Mouse (Mus musculus): ENCODE results near the gene Phrf1. TPM values are rescaled to one million over a fixed set of nuclear protein-coding genes. Genes with fewer than 3 reads are reported as not detected.

Gene Phrf1
- polyA plus RNA-seq, 1 experiment from 2014 or later, result 32.6 TPM

DNA sequence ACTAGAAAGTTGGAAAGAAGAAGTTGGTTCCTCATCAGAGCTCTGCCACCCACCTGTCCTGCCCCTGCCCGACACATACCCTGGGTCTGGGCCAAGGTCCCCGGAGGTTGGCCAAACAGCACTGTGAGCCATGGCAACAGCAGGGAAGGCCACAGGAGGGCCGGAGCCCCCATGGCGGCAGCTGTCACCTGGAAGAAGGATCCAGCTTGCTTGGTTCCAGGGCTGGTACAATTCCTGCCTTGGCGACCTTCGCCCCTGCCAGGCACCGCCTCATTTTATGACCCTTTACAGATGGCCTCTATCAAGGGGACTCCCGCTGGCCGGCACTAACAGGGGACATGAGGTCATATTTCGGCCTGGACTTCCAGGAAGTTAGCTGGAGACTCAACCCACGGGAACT is 48.0 kb downstream of the Phrf1 start, which contains the start of gene Cdhr5:
Gene Cdhr5 (minus strand): TSS at position 241 of the 400 bp plus-strand sequence.
- DNase-seq (no peak), ATAC-seq (ENCODE audit: low read depth) (no peak)
- no peak within 1 kb of the TSS for H3K4me2 ChIP-seq

GRCm38 (mm10) chr7:141277701-141278678 is 49.4 kb downstream of the Phrf1 start:
- Histone ChIP-seq H3K9me3 (replicated peaks) (no peaks in the 10 kb centered on the region), H3K4me3 (replicated peaks) (no peak overlapping the region), H3K4me1 (replicated peaks) (peaks cover 16% of the 10 kb centered on the region), H3K4me2 (peak overlapping the region; percentile 70; the same call in 1 of the 2 replicates), H3K27me3 (peaks cover 30% of the 10 kb centered on the region), H3K36me3 (no peaks in the 10 kb centered on the region), H3K27ac (no peak overlapping the region), H3K9ac (no peak overlapping the region)
- ATAC-seq (ENCODE audit: low read depth), result peak; percentile 2; the same call in 1 of the 2 replicates
- DNase-seq, result no peak
- WGBS (ENCODE audit: insufficient replicate concordance), result 61% methylated on average over 11 of the region's 11 CpGs

More for the DNA sequence above, 48.0 kb downstream of the Phrf1 start, which contains the start of gene Cdhr5:
- 61% methylated on average over 11 of the region's 11 CpGs for WGBS (ENCODE audit: insufficient replicate concordance)
- no peak within 1 kb of the TSS for H3K9ac ChIP-seq
- peaks cover 16% of the 10 kb centered on the region for H3K4me1 ChIP-seq (replicated peaks)
- H3K36me3 ChIP-seq, result no peaks in the 10 kb centered on the region
- no peaks in the 10 kb centered on the region for H3K9me3 ChIP-seq (replicated peaks)
- H3K27me3 ChIP-seq, result peaks cover 30% of the 10 kb centered on the region
- H3K4me3 ChIP-seq (replicated peaks), result no peak within 1 kb of the TSS
- H3K27ac ChIP-seq, result no peak within 1 kb of the TSS

GRCm38 (mm10) chr7:141278766-141279590 is 50.4 kb downstream of the Phrf1 start, which contains the start of gene Sct:
Gene Sct (minus strand): TSS chr7:141279133.
- Histone ChIP-seq H3K27ac (no peak within 1 kb of the TSS), H3K4me2 (peak within 1 kb of the TSS; percentile 70), H3K36me3 (no peaks in the 10 kb centered on the region), H3K4me3 (replicated peaks) (peak within 1 kb of the TSS; percentile 47), H3K9ac (no peak within 1 kb of the TSS), H3K4me1 (replicated peaks) (peaks cover 16% of the 10 kb centered on the region), H3K27me3 (peaks cover 35% of the 10 kb centered on the region), H3K9me3 (replicated peaks) (no peaks in the 10 kb centered on the region)
- 0 out of 2 replicates have a peak, but pooled peaks have one; percentile 18 for ATAC-seq (ENCODE audit: low read depth)
- 7% methylated on average over 46 of the region's 46 CpGs for WGBS (ENCODE audit: insufficient replicate concordance)
- no peak for DNase-seq

DNA sequence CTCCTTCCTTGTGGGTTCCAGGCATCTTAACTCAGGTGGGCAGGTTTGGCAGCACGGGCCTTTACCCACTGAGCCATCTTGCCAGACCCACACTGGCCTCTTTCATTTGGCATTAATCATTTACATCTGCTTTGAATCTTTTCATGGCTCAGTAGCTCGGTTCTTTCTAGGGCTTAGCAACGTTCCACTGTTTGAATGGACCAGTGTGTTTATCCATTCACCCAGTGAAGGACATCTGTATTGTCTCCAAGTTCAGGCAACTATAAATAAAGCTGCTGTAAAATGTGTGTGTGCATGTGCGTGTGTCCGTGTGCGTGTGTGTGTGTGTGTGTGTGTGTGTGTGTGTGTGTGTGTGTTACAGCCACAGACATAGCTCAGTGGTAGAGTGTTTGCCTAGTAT is 52.9 kb downstream of the Phrf1 start:
- no peak overlapping the region for H3K4me2 ChIP-seq
- H3K9ac ChIP-seq, result no peak overlapping the region
- peaks cover 35% of the 10 kb centered on the region for H3K27me3 ChIP-seq
- peaks cover 16% of the 10 kb centered on the region for H3K4me1 ChIP-seq (replicated peaks)
- no peaks in the 10 kb centered on the region for H3K36me3 ChIP-seq
- no peak overlapping the region for H3K27ac ChIP-seq
- H3K9me3 ChIP-seq (replicated peaks), result no peaks in the 10 kb centered on the region
- WGBS (ENCODE audit: insufficient replicate concordance), result 69% methylated on average over 6 of the region's 6 CpGs
- ATAC-seq (ENCODE audit: low read depth), result no peak
- DNase-seq, result no peak
- H3K4me3 ChIP-seq (replicated peaks), result no peak overlapping the region

GRCm38 (mm10) chr7:141282756-141283155 is 54.2 kb downstream of the Phrf1 start:
- peaks cover 30% of the 10 kb centered on the region for H3K27me3 ChIP-seq
- DNase-seq (no peak), ATAC-seq (ENCODE audit: low read depth) (no peak)
- no peak overlapping the region for H3K27ac ChIP-seq
- H3K4me3 ChIP-seq (replicated peaks), result no peak overlapping the region
- H3K9ac ChIP-seq, result no peak overlapping the region
- WGBS (ENCODE audit: insufficient replicate concordance), result 70% methylated on average over 4 of the region's 4 CpGs
- no peaks in the 10 kb centered on the region for H3K36me3 ChIP-seq
- no peaks in the 10 kb centered on the region for H3K9me3 ChIP-seq (replicated peaks)
- H3K4me1 ChIP-seq (replicated peaks), result peaks cover 16% of the 10 kb centered on the region
- H3K4me2 ChIP-seq, result no peak overlapping the region

DNA sequence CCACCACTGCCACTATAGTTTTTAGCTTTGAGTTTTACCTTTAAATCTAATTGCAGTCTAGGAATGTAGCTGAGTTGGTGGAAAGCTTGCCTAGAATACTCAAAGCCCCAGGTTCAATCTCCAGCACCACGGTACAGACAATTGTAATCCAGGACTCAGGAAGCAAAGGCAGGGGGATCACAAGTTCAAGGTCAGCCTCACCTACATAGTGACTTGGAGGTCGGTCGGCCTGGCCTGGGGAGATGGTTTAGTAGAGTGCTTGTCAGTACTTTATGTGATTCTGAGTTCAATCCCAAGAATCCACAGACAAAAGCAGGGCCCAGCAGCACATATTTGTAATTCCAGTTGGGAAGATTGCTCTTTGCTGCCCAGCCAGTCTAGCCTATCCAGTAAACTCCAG is 59.5 kb downstream of the Phrf1 start:
- WGBS (ENCODE audit: insufficient replicate concordance), result 63% methylated on average over 3 of the region's 3 CpGs
- DNase-seq (no peak), ATAC-seq (ENCODE audit: low read depth) (no peak)
- peaks cover 7% of the 10 kb centered on the region for H3K4me1 ChIP-seq (replicated peaks)
- no peak overlapping the region for H3K4me3 ChIP-seq (replicated peaks)
- no peak overlapping the region for H3K4me2 ChIP-seq
- H3K27ac ChIP-seq, result no peak overlapping the region
- peaks cover 48% of the 10 kb centered on the region for H3K27me3 ChIP-seq
- H3K36me3 ChIP-seq, result no peaks in the 10 kb centered on the region
- no peak overlapping the region for H3K9ac ChIP-seq
- H3K9me3 ChIP-seq (replicated peaks), result no peaks in the 10 kb centered on the region

DNA sequence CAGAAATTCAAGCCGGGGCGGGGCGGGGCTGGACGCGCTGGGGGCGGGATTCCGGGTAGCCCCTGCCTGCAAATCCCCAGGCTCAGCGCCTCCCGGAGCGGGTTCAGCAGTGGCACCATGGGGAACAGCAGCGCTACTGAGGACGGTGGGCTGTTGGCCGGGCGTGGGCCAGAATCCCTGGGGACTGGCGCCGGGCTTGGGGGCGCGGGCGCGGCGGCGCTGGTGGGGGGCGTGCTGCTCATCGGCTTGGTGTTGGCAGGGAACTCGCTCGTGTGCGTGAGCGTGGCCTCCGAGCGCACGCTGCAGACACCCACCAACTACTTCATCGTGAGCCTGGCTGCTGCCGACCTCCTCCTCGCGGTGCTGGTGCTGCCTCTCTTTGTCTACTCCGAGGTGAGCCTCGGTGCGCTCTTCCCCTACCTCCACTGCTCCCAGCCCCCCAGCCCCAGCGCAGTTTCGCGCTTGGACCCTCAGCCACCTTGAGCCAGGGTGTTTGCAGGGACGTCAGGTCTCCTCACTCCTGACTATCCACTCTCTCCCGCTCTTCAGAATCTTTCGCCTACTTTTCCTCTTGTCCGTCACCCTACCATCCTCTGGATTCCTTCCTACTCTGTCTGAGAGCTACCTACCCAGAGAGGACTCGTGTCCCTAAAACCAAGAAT is 63.5 kb downstream of the Phrf1 start, which contains the start of gene Drd4:
Gene Drd4 (plus strand): TSS at position 86 of the 662 bp plus-strand sequence.
- peaks cover 3% of the 10 kb centered on the region for H3K36me3 ChIP-seq
- H3K27me3 ChIP-seq, result peaks cover 78% of the 10 kb centered on the region
- H3K4me1 ChIP-seq (replicated peaks), result peaks cover 16% of the 10 kb centered on the region
- 0 out of 2 replicates have a peak, but pooled peaks have one; percentile 26 for ATAC-seq (ENCODE audit: low read depth)
- DNase-seq, result no peak
- H3K27ac ChIP-seq, result no peak within 1 kb of the TSS
- H3K4me3 ChIP-seq (replicated peaks), result peak within 1 kb of the TSS; percentile 45
- 3% methylated on average over 46 of the region's 46 CpGs for WGBS (ENCODE audit: insufficient replicate concordance)
- H3K9me3 ChIP-seq (replicated peaks), result no peaks in the 10 kb centered on the region
- peak within 1 kb of the TSS; percentile 60 for H3K4me2 ChIP-seq
- no peak within 1 kb of the TSS for H3K9ac ChIP-seq

DNA sequence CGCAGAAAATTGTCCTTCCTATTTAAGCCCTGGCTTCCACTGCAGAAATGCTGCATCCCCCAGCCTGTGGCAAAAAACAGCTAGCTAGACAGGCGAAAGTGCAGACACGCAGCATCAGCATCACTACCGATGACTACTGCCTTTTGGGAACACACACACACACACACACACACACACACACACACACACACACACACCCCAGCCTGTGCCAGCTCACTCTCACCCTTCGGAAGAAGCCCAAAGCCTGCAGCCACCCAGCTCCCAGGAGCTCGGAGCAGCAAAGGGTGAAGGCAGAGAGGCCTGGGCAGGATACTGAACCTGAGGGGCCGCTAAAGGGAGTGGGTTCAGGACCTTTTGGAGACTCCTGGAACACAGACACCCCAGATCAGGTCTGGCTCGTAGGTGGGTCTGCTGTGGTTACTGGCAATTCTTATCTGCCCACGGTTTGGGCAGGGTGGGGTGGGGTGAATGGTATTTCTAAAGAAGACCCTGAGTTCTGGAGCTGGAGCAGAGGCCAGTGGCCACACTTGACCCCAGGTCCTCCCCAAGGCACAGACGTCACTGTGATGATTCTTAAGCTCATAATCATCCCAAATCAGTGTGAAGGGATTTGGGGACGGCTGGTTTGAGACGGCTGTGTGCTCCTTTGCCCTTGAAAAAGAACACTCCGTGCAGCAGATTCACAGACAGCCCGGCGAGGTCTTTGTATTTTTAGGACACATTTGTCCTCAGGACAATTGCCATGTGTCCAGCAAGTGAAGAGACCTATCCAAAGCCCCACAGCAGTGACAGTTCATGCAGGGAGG is 64.2 kb downstream of the Phrf1 start:
- no peaks in the 10 kb centered on the region for H3K9me3 ChIP-seq (replicated peaks)
- peaks cover 22% of the 10 kb centered on the region for H3K4me1 ChIP-seq (replicated peaks)
- no peak overlapping the region for H3K4me2 ChIP-seq
- WGBS (ENCODE audit: insufficient replicate concordance), result 36% methylated on average over 15 of the region's 15 CpGs
- DNase-seq (no peak), ATAC-seq (ENCODE audit: low read depth) (no peak)
- H3K4me3 ChIP-seq (replicated peaks), result no peak overlapping the region
- H3K36me3 ChIP-seq, result peaks cover 8% of the 10 kb centered on the region
- peaks cover 78% of the 10 kb centered on the region for H3K27me3 ChIP-seq
- no peak overlapping the region for H3K9ac ChIP-seq
- no peak overlapping the region for H3K27ac ChIP-seq

GRCm38 (mm10) chr7:141293852-141294471 is 65.4 kb downstream of the Phrf1 start:
- Histone ChIP-seq H3K27me3 (peaks cover 73% of the 10 kb centered on the region), H3K4me3 (replicated peaks) (peak overlapping the region; percentile 40), H3K36me3 (peaks cover 12% of the 10 kb centered on the region), H3K9ac (0 out of 2 replicates have a peak overlapping the region, but pooled peaks have one; percentile 27), H3K4me1 (replicated peaks) (peaks cover 29% of the 10 kb centered on the region), H3K27ac (no peak overlapping the region), H3K4me2 (peak overlapping the region; percentile 48), H3K9me3 (replicated peaks) (no peaks in the 10 kb centered on the region)
- 3% methylated on average over 53 of the region's 53 CpGs for WGBS (ENCODE audit: insufficient replicate concordance)
- no peak for DNase-seq
- ATAC-seq (ENCODE audit: low read depth), result no peak

DNA sequence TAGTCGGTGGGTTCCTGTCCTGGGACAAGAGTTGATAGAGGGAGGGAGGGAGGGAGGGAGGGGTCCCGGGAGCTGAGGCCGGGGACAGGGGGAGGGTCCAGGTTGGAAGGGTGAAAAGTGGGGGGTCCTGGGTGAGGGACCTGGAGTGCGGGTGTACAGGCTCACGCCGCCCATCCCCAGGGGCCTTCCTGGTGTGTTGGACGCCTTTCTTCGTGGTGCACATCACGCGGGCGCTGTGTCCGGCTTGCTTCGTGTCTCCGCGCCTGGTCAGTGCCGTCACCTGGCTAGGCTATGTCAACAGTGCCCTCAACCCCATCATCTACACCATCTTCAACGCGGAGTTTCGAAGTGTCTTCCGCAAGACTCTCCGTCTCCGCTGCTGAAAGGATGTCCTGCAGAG is 65.9 kb downstream of the Phrf1 start:
- ATAC-seq (ENCODE audit: low read depth), result no peak
- no peak overlapping the region for H3K27ac ChIP-seq
- DNase-seq, result no peak
- peak overlapping the region; percentile 48 for H3K4me2 ChIP-seq
- H3K4me1 ChIP-seq (replicated peaks), result peaks cover 29% of the 10 kb centered on the region
- H3K4me3 ChIP-seq (replicated peaks), result peak overlapping the region; percentile 40
- H3K27me3 ChIP-seq, result peaks cover 71% of the 10 kb centered on the region
- WGBS (ENCODE audit: insufficient replicate concordance), result 8% methylated on average over 22 of the region's 22 CpGs
- H3K36me3 ChIP-seq, result peaks cover 12% of the 10 kb centered on the region
- H3K9me3 ChIP-seq (replicated peaks), result no peaks in the 10 kb centered on the region
- H3K9ac ChIP-seq, result no peak overlapping the region
